Comparison of ENCODE assay signal across 18 mouse cellular contexts in the genomic region with DNA sequence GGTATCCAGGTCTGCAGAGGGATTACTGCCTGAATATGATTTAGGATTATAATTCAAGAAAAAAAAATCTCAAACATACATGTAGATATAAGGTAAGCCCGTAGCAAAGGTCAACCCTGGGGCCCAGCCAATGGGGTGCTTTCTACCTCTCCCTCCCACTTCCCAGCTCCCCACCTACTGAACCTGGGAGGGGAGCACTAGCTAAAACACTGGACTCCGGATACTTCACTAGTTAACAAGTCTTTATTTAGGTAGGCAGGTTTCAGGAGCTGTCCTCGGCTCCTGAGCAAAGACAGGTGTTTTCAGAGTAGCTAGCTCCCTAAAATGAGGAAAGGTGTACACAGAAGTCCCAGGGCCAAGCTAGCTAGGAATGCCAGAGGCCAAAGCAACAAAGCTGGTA. TPM values are rescaled to one million over a fixed set of nuclear protein-coding genes. Genes with fewer than 3 reads are reported as not detected.
DNase-seq lines count a peak whose midpoint lies in the region; ATAC-seq and TF ChIP-seq lines count a peak whose summit lies in the region.
"Had no signal": no experiment of that assay in that cellular context is flagged by ENCODE, and none has a peak within 500 bp of the region (broad histone marks: within the 10 kb centered on the region; RNA-seq: fewer than 3 reads in every experiment).

No protein-coding gene starts in this region.

- peak overlapping the region; percentile 82; the same call in 1 of the 2 replicates for H3K4me2 ChIP-seq in lung, embryonic 14.5 days
- H3K4me2 ChIP-seq in liver, embryonic 15.5 days = no peak overlapping the region; the same call in 1 of the 2 replicates
- peak overlapping the region; percentile 93; the same call in 1 of the 2 replicates for H3K4me2 ChIP-seq in neural tube, embryonic 15.5 days

- H3K4me1 ChIP-seq in lung, embryonic 14.5 days (ENCODE audit: insufficient read depth) = peaks cover 5% of the 10 kb centered on the region; the same call in 1 of the 2 replicates
- H3K4me1 ChIP-seq in lung, adult 2 months (ENCODE audit: control insufficient read depth, insufficient read depth, low read length) = peaks cover 4% of the 10 kb centered on the region; the same call in 1 of the 2 replicates
- H3K4me1 ChIP-seq in liver, embryonic 15.5 days (replicated peaks) = peaks cover 60% of the 10 kb centered on the region
- H3K4me1 ChIP-seq in neural tube, embryonic 15.5 days = peaks cover 23% of the 10 kb centered on the region

- intact Hi-C loops in gastrocnemius, postnatal 36 days (cut with DNase I) = no loop called here

- peaks cover 22% of the 10 kb centered on the region for H3K36me3 ChIP-seq in lung, embryonic 14.5 days (ENCODE audit: insufficient read depth)
- H3K36me3 ChIP-seq in liver, embryonic 15.5 days (replicated peaks) = peaks cover 25% of the 10 kb centered on the region
- peaks cover 24% of the 10 kb centered on the region for H3K36me3 ChIP-seq in neural tube, embryonic 15.5 days

- 72% methylated on average over 3 of the region's 3 CpGs for WGBS in lung, embryonic 14.5 days
- 84% methylated on average over 3 of the region's 3 CpGs for WGBS in lung, adult 2 months
- 72% methylated on average over 3 of the region's 3 CpGs for WGBS in liver, embryonic 15.5 days (ENCODE audit: insufficient replicate concordance)
- 89% methylated on average over 3 of the region's 3 CpGs for WGBS in neural tube, embryonic 15.5 days

- TF ChIP-seq CTCF in lung, embryonic 14.5 days (IDR thresholded peaks at IDR 0.05; ENCODE audit: low read depth) = no peak
- no peak for TF ChIP-seq CTCF in lung, adult 2 months (IDR thresholded peaks at IDR 0.05; ENCODE audit: insufficient read depth, low read length)

- H3K9me3 ChIP-seq in lung, embryonic 14.5 days (ENCODE audit: low read depth, low read length) = no peaks in the 10 kb centered on the region
- H3K9me3 ChIP-seq in liver, embryonic 15.5 days (replicated peaks) = no peaks in the 10 kb centered on the region
- H3K9me3 ChIP-seq in neural tube, embryonic 15.5 days (replicated peaks) = no peaks in the 10 kb centered on the region
- H3K9me3 ChIP-seq: forebrain, embryonic 12.5 days; G1E; heart, embryonic 13.5 days; limb, embryonic 12.5 days had no signal

- no peak for TF ChIP-seq POLR2A in lung, adult 2 months (IDR thresholded peaks at IDR 0.05; ENCODE audit: borderline replicate concordance, extremely low read depth, low read depth, low read length)

- no peak overlapping the region for H3K4me3 ChIP-seq in lung, embryonic 14.5 days (ENCODE audit: low read depth, low read length)
- H3K4me3 ChIP-seq in lung, adult 2 months (replicated peaks; ENCODE audit: extremely low read depth, low read depth, low read length) = no peak overlapping the region
- H3K4me3 ChIP-seq in liver, embryonic 15.5 days (replicated peaks) = no peak overlapping the region
- H3K4me3 ChIP-seq in neural tube, embryonic 15.5 days (replicated peaks) = no peak overlapping the region

- no peak overlapping the region for H3K9ac ChIP-seq in lung, embryonic 14.5 days
- no peak overlapping the region for H3K9ac ChIP-seq in liver, embryonic 15.5 days
- 0 out of 2 replicates have a peak overlapping the region, but pooled peaks have one; percentile 74 for H3K9ac ChIP-seq in neural tube, embryonic 15.5 days (replicated peaks)

- H3K27me3 ChIP-seq in lung, embryonic 14.5 days (ENCODE audit: insufficient read depth, low read length) = no peaks in the 10 kb centered on the region
- H3K27me3 ChIP-seq in liver, embryonic 15.5 days = no peaks in the 10 kb centered on the region
- no peaks in the 10 kb centered on the region for H3K27me3 ChIP-seq in neural tube, embryonic 15.5 days (replicated peaks)
- H3K27me3 ChIP-seq: forebrain, embryonic 12.5 days; heart, embryonic 13.5 days; limb, embryonic 12.5 days had no signal

- DNase-seq in cerebellum, adult 9-10 months = peak; percentile 60
- DNase-seq in cerebellum, postnatal 4 days (ENCODE audit: low spot score in 2 of 2) = no peak
- DNase-seq in lung, embryonic 14.5 days = no peak
- DNase-seq in lung, adult 2 months = no peak
- DNase-seq in B cell, adult 2 months = no peak
- no peak for DNase-seq in gastrocnemius, postnatal 36 days
- DNase-seq: cerebellum, adult 8-10 months; gastrocnemius, postnatal 10 days; kidney, postnatal 10 days; lung, postnatal 4 days had no signal

- ATAC-seq in lung, embryonic 14.5 days (ENCODE audit: insufficient read depth) = no peak
- ATAC-seq in liver, embryonic 15.5 days (ENCODE audit: insufficient read depth) = no peak
- ATAC-seq in neural tube, embryonic 15.5 days (ENCODE audit: low FRiP score) = no peak

- H3K27ac ChIP-seq in lung, embryonic 14.5 days (ENCODE audit: low read depth) = no peak overlapping the region
- H3K27ac ChIP-seq in liver, embryonic 15.5 days (replicated peaks) = peak overlapping the region; percentile 74
- peak overlapping the region; percentile 88 for H3K27ac ChIP-seq in neural tube, embryonic 15.5 days (replicated peaks)

RNA-seq across cellular contexts. Expression of a gene that starts 0.9 kb away (rescaled TPM):
- 37.9 and 43.2 TPM in 2 replicates for polyA plus RNA-seq in lung, embryonic 14.5 days (2014; fragmentation: Nextera tagmentation; extraction: Ambion mirVana)
- polyA plus RNA-seq in lung, adult 2 months (2012; rRNA removed) = 35.2 and 51.2 TPM in 2 replicates
- 32.8 and 34.2 TPM in 2 replicates for polyA plus RNA-seq in liver, embryonic 15.5 days (2015; fragmentation: Nextera tagmentation; extraction: Ambion mirVana)
- 54.4 and 56.3 TPM in 2 replicates for polyA plus RNA-seq in neural tube, embryonic 15.5 days (2015; fragmentation: Nextera tagmentation; extraction: Ambion mirVana)
- total RNA-seq in gastrocnemius, postnatal 36 days (2021) = 10 to 100 TPM; 25.2 to 26.8 TPM

RNA-seq across cellular contexts. Expression of a gene that starts 10.7 kb away (rescaled TPM):
- 0.81 and 1.1 TPM in 2 replicates for polyA plus RNA-seq in lung, embryonic 14.5 days (2014; fragmentation: Nextera tagmentation; extraction: Ambion mirVana)
- 55.0 and 75.4 TPM in 2 replicates for polyA plus RNA-seq in lung, adult 2 months (2012; rRNA removed)
- polyA plus RNA-seq in liver, embryonic 15.5 days (2015; fragmentation: Nextera tagmentation; extraction: Ambion mirVana) = 15.6 and 17.5 TPM in 2 replicates
- polyA plus RNA-seq in neural tube, embryonic 15.5 days (2015; fragmentation: Nextera tagmentation; extraction: Ambion mirVana) = 1.0 and 52.3 TPM in 2 replicates
- total RNA-seq in gastrocnemius, postnatal 36 days (2021) = 1 to 10 TPM in 1 of 2 experiments, under 1 TPM in 1; 0.86 to 1.8 TPM

RNA-seq across cellular contexts. Expression of a gene that starts 11.2 kb away (rescaled TPM):
- 1.7 and 2.5 TPM in 2 replicates for polyA plus RNA-seq in lung, embryonic 14.5 days (2014; fragmentation: Nextera tagmentation; extraction: Ambion mirVana)
- polyA plus RNA-seq in lung, adult 2 months (2012; rRNA removed) = 7.9 and 14.4 TPM in 2 replicates
- 0.64 and 0.76 TPM in 2 replicates for polyA plus RNA-seq in liver, embryonic 15.5 days (2015; fragmentation: Nextera tagmentation; extraction: Ambion mirVana)
- polyA plus RNA-seq in neural tube, embryonic 15.5 days (2015; fragmentation: Nextera tagmentation; extraction: Ambion mirVana) = 5.9 and 6.4 TPM in 2 replicates
- 10 to 100 TPM; 26.0 to 26.2 TPM for total RNA-seq in gastrocnemius, postnatal 36 days (2021)

RNA-seq across cellular contexts. Expression of a gene that starts 15.7 kb away (rescaled TPM):
- polyA plus RNA-seq in lung, embryonic 14.5 days (2014; fragmentation: Nextera tagmentation; extraction: Ambion mirVana) = 134 and 148 TPM in 2 replicates
- 260 and 262 TPM in 2 replicates for polyA plus RNA-seq in lung, adult 2 months (2012; rRNA removed)
- 71.8 and 77.5 TPM in 2 replicates for polyA plus RNA-seq in liver, embryonic 15.5 days (2015; fragmentation: Nextera tagmentation; extraction: Ambion mirVana)
- polyA plus RNA-seq in neural tube, embryonic 15.5 days (2015; fragmentation: Nextera tagmentation; extraction: Ambion mirVana) = 102 and 141 TPM in 2 replicates
- 10 to 100 TPM; 13.9 to 15.3 TPM for total RNA-seq in gastrocnemius, postnatal 36 days (2021)

RNA-seq across cellular contexts. Expression of a gene that starts 20.3 kb away (rescaled TPM):
- 0.09 TPM in 1 of 2 replicates, not detected in the other for polyA plus RNA-seq in lung, embryonic 14.5 days (2014; fragmentation: Nextera tagmentation; extraction: Ambion mirVana)
- polyA plus RNA-seq in lung, adult 2 months (2012; rRNA removed) = 0.08 TPM in 1 of 2 replicates, not detected in the other
- 0.13 TPM in 2 replicates for polyA plus RNA-seq in liver, embryonic 15.5 days (2015; fragmentation: Nextera tagmentation; extraction: Ambion mirVana)
- polyA plus RNA-seq in neural tube, embryonic 15.5 days (2015; fragmentation: Nextera tagmentation; extraction: Ambion mirVana) = 0.20 and 0.28 TPM in 2 replicates
- total RNA-seq in gastrocnemius, postnatal 36 days (2021) = not detected
- total RNA-seq: gastrocnemius, postnatal 10 days; layer of hippocampus, postnatal 14 days had no signal
- polyA plus RNA-seq: embryonic facial prominence, embryonic 11.5 days; heart, embryonic 13.5 days had no signal
